Mouse (Mus musculus): ENCODE measurements around the gene Adap2. TPM values are rescaled to one million over a fixed set of nuclear protein-coding genes. Genes with fewer than 3 reads are reported as not detected.
A peak's percentile ranks its signal among the peaks of the same experiment; 100 is the strongest.

Gene Adap2
- polyA plus RNA-seq, 1 experiment: 7.0 TPM

- H3K4me1 ChIP-seq (ENCODE audit: control insufficient read depth, insufficient read depth, low read length): peaks cover 4% of the 10 kb centered on the region; the same call in 1 of the 2 replicates
- WGBS: 63% methylated on average over 8 of the region's 8 CpGs
- TF ChIP-seq CTCF (IDR thresholded peaks at IDR 0.05; ENCODE audit: insufficient read depth, low read length) (no peak), POLR2A (IDR thresholded peaks at IDR 0.05; ENCODE audit: borderline replicate concordance, extremely low read depth, low read depth, low read length) (no peak)
- H3K4me3 ChIP-seq (replicated peaks; ENCODE audit: extremely low read depth, low read depth, low read length): peak overlapping the region; percentile 72
- no peak for DNase-seq
Observed at GRCm38 (mm10) chr11:80155541-80155940, 1.6 kb downstream of the Adap2 start.

- peaks cover 4% of the 10 kb centered on the region; the same call in 1 of the 2 replicates for H3K4me1 ChIP-seq (ENCODE audit: control insufficient read depth, insufficient read depth, low read length)
- TF ChIP-seq CTCF (IDR thresholded peaks at IDR 0.05; ENCODE audit: insufficient read depth, low read length): no peak
- WGBS: 83% methylated on average over 4 of the region's 4 CpGs
Observed at GRCm38 (mm10) chr11:80155961-80156360, 2.1 kb downstream of the Adap2 start.

DNA sequence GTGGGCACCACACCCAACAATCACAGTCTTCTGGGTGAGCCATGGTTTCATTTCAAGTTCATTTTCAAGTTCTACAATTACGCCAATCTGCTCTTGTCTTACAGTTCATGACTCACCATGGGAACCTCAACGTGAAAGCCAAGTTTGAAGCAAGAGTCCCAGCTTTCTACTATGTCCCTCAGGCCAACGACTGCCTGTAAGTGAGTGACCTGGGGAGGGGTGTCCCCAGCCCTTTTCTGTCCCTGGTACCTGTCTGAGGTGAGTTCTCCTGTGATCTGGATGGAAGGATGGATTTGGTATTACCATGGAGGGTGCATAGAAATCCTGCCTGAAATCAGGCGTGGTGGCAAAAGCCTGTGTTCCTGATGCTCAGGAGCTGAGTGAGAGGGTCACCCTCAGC lies 2.9 kb downstream of the Adap2 start:
- DNase-seq: no peak
- H3K4me3 ChIP-seq (replicated peaks; ENCODE audit: extremely low read depth, low read depth, low read length): no peak overlapping the region
- H3K4me1 ChIP-seq (ENCODE audit: control insufficient read depth, insufficient read depth, low read length): peaks cover 4% of the 10 kb centered on the region; the same call in 1 of the 2 replicates
- 70% methylated on average over 4 of the region's 4 CpGs for WGBS
- TF ChIP-seq CTCF (IDR thresholded peaks at IDR 0.05; ENCODE audit: insufficient read depth, low read length): no peak
- no peak for TF ChIP-seq POLR2A (IDR thresholded peaks at IDR 0.05; ENCODE audit: borderline replicate concordance, extremely low read depth, low read depth, low read length)

More at GRCm38 (mm10) chr11:80155961-80156360, 2.1 kb downstream of the Adap2 start:
- H3K4me3 ChIP-seq (replicated peaks; ENCODE audit: extremely low read depth, low read depth, low read length): peak overlapping the region; percentile 72
- no peak for DNase-seq

GRCm38 (mm10) chr11:80159018-80159417 lies 5.1 kb downstream of the Adap2 start:
- no peak overlapping the region for H3K4me3 ChIP-seq (replicated peaks; ENCODE audit: extremely low read depth, low read depth, low read length)
- DNase-seq: no peak
- WGBS: 77% methylated on average over 7 of the region's 7 CpGs
- no peaks in the 10 kb centered on the region for H3K4me1 ChIP-seq (ENCODE audit: control insufficient read depth, insufficient read depth, low read length)
- TF ChIP-seq CTCF (IDR thresholded peaks at IDR 0.05; ENCODE audit: insufficient read depth, low read length): no peak
- no peak for TF ChIP-seq POLR2A (IDR thresholded peaks at IDR 0.05; ENCODE audit: borderline replicate concordance, extremely low read depth, low read depth, low read length)

- 66% methylated on average over 4 of the region's 4 CpGs for WGBS
- Histone ChIP-seq H3K4me3 (replicated peaks; ENCODE audit: extremely low read depth, low read depth, low read length) (no peak overlapping the region), H3K4me1 (ENCODE audit: control insufficient read depth, insufficient read depth, low read length) (no peaks in the 10 kb centered on the region)
- DNase-seq: no peak
- TF ChIP-seq POLR2A (IDR thresholded peaks at IDR 0.05; ENCODE audit: borderline replicate concordance, extremely low read depth, low read depth, low read length) (no peak), CTCF (IDR thresholded peaks at IDR 0.05; ENCODE audit: insufficient read depth, low read length) (no peak)
Observed at GRCm38 (mm10) chr11:80161041-80161440, 7.1 kb downstream of the Adap2 start.

GRCm38 (mm10) chr11:80163362-80164116 lies 9.6 kb downstream of the Adap2 start:
- TF ChIP-seq CTCF (IDR thresholded peaks at IDR 0.05; ENCODE audit: insufficient read depth, low read length): no peak
- TF ChIP-seq POLR2A (IDR thresholded peaks at IDR 0.05; ENCODE audit: borderline replicate concordance, extremely low read depth, low read depth, low read length): no peak
- Histone ChIP-seq H3K4me1 (ENCODE audit: control insufficient read depth, insufficient read depth, low read length) (no peaks in the 10 kb centered on the region), H3K4me3 (replicated peaks; ENCODE audit: extremely low read depth, low read depth, low read length) (no peak overlapping the region)
- WGBS: 57% methylated on average over 7 of the region's 7 CpGs
- no peak for DNase-seq

DNA sequence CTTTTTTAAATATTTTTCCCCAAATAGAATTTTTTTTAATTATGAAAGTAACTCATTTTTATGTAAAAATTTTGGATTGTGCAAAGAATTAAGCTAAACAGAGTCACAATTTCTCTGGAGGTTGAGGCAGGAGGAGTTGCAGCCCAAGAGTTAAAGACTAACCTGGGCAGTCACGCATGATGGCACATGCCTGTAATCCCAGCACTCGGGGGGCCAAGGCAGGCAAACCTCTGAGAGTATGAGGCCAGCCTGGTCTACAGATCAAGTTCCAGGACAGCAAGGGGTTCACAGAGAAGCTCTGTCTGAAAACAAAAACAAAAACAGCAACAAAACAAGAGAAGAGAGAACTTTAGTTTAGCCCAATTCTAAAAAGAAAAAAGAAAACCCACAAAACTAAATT lies 10.3 kb downstream of the Adap2 start:
- no peaks in the 10 kb centered on the region for H3K4me1 ChIP-seq (ENCODE audit: control insufficient read depth, insufficient read depth, low read length)
- DNase-seq: no peak
- 71% methylated on average over 2 of the region's 2 CpGs for WGBS
- H3K4me3 ChIP-seq (replicated peaks; ENCODE audit: extremely low read depth, low read depth, low read length): no peak overlapping the region
- TF ChIP-seq CTCF (IDR thresholded peaks at IDR 0.05; ENCODE audit: insufficient read depth, low read length): no peak
- no peak for TF ChIP-seq POLR2A (IDR thresholded peaks at IDR 0.05; ENCODE audit: borderline replicate concordance, extremely low read depth, low read depth, low read length)

- no peak for TF ChIP-seq CTCF (IDR thresholded peaks at IDR 0.05; ENCODE audit: insufficient read depth, low read length)
- TF ChIP-seq POLR2A (IDR thresholded peaks at IDR 0.05; ENCODE audit: borderline replicate concordance, extremely low read depth, low read depth, low read length): no peak
- 81% methylated on average over 9 of the region's 9 CpGs for WGBS
Observed at GRCm38 (mm10) chr11:80168121-80168520, 14.2 kb downstream of the Adap2 start.

DNA sequence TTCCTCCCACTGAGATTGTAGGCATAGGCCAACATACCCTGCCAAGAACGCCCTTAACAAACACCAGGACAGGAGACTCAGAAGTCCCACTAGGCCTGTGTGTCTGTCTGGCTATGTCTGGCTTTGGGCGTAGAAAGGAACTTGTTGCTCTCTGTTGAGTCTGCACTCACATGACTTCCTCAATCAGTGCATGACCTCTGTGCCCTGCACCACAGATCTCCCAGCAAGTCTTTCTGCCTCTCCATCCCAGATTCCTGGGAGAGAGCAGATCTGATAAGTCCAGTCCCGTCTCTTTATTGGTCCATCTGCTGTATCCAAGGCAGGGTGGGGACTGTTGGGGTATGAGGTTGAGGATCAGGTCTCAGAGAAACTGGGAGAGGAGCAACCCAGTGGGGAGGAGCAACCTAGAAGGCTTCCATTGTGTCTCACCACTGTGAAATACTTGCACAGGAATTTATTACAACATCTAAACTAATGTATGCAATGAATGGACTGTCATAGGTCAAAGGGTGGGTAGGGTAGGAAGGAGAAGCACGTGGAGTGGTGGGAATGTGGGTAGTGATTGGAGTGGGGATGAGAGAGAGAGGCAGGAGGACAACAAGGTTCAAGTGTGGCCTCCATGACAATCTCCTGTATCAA lies 14.8 kb downstream of the Adap2 start:
- no peaks in the 10 kb centered on the region for H3K4me1 ChIP-seq (ENCODE audit: control insufficient read depth, insufficient read depth, low read length)
- DNase-seq: no peak
- TF ChIP-seq POLR2A (IDR thresholded peaks at IDR 0.05; ENCODE audit: borderline replicate concordance, extremely low read depth, low read depth, low read length): no peak
- TF ChIP-seq CTCF (IDR thresholded peaks at IDR 0.05; ENCODE audit: insufficient read depth, low read length): no peak
- 64% methylated on average over 4 of the region's 4 CpGs for WGBS
- H3K4me3 ChIP-seq (replicated peaks; ENCODE audit: extremely low read depth, low read depth, low read length): no peak overlapping the region

More at GRCm38 (mm10) chr11:80168121-80168520, 14.2 kb downstream of the Adap2 start:
- H3K4me1 ChIP-seq (ENCODE audit: control insufficient read depth, insufficient read depth, low read length): no peaks in the 10 kb centered on the region
- H3K4me3 ChIP-seq (replicated peaks; ENCODE audit: extremely low read depth, low read depth, low read length): no peak overlapping the region
- no peak for DNase-seq

- DNase-seq: no peak
- Histone ChIP-seq H3K4me3 (replicated peaks; ENCODE audit: extremely low read depth, low read depth, low read length) (no peak overlapping the region), H3K4me1 (ENCODE audit: control insufficient read depth, insufficient read depth, low read length) (no peaks in the 10 kb centered on the region)
- TF ChIP-seq POLR2A (IDR thresholded peaks at IDR 0.05; ENCODE audit: borderline replicate concordance, extremely low read depth, low read depth, low read length) (no peak), CTCF (IDR thresholded peaks at IDR 0.05; ENCODE audit: insufficient read depth, low read length) (no peak)
- WGBS: 54% methylated on average over 3 of the region's 3 CpGs
Observed at GRCm38 (mm10) chr11:80169629-80170028, 15.7 kb downstream of the Adap2 start.

Data from lung, adult 2 months (tissue).